Comparison of ENCODE assay signal across 14 mouse cellular contexts in genomic region chr1:118815015-118815414, GRCm38 (mm10).
"Had no signal": no experiment of that assay in that cellular context is flagged by ENCODE, and none has a peak within 500 bp of the region (broad histone marks: within the 10 kb centered on the region; RNA-seq: fewer than 3 reads in every experiment).

No protein-coding gene starts in this region.

- ATAC-seq: midbrain, embryonic 13.5 days; midbrain, embryonic 15.5 days had no signal

- H3K4me3 ChIP-seq: megakaryocyte, embryonic 14.5 days; midbrain, embryonic 13.5 days; midbrain, embryonic 15.5 days; neural tube, embryonic 12.5 days; stomach, embryonic 15.5 days had no signal

- H3K27me3 ChIP-seq: megakaryocyte, embryonic 14.5 days; midbrain, embryonic 13.5 days; midbrain, embryonic 15.5 days; neural tube, embryonic 12.5 days; stomach, embryonic 15.5 days had no signal

- H3K36me3 ChIP-seq: midbrain, embryonic 13.5 days; midbrain, embryonic 15.5 days; neural tube, embryonic 12.5 days; stomach, embryonic 15.5 days had no signal

- H3K4me1 ChIP-seq: midbrain, embryonic 13.5 days; midbrain, embryonic 15.5 days; neural tube, embryonic 12.5 days; stomach, embryonic 15.5 days had no signal

- H3K27ac ChIP-seq: midbrain, embryonic 13.5 days; midbrain, embryonic 15.5 days; neural tube, embryonic 12.5 days; stomach, embryonic 15.5 days; stomach, postnatal 0 days had no signal

- DNase-seq: lung, adult 18-20 months; lung, embryonic 14.5 days; lung, postnatal 10 days; lung, postnatal 4 days; right cerebral cortex, postnatal 14 days; thymus, adult 2 months; thymus, postnatal 25 days; thymus, postnatal 4 days had no signal

- H3K9ac ChIP-seq: lung, embryonic 14.5 days; midbrain, embryonic 13.5 days; midbrain, embryonic 15.5 days; neural tube, embryonic 12.5 days; stomach, embryonic 15.5 days had no signal

- H3K9me3 ChIP-seq: midbrain, embryonic 15.5 days; neural tube, embryonic 12.5 days; stomach, embryonic 15.5 days had no signal
